Comparison of ENCODE assay signal across 13 mouse cellular contexts in genomic region chr8:120411059-120411458, GRCm38 (mm10).
DNase-seq lines count a peak whose midpoint lies in the region; ATAC-seq lines count a peak whose summit lies in the region.
"Had no signal": no experiment of that assay in that cellular context is flagged by ENCODE, and none has a peak within 500 bp of the region (broad histone marks: within the 10 kb centered on the region; RNA-seq: fewer than 3 reads in every experiment).

No protein-coding gene starts in this region.

- no peak overlapping the region for H3K4me2 ChIP-seq in hindbrain, embryonic 14.5 days (replicated peaks)
- no peak overlapping the region for H3K4me2 ChIP-seq in midbrain, embryonic 14.5 days (ENCODE audit: low read length)
- H3K4me2 ChIP-seq: embryonic facial prominence, embryonic 13.5 days; liver, embryonic 15.5 days had no signal

- no peaks in the 10 kb centered on the region for H3K9me3 ChIP-seq in hindbrain, embryonic 14.5 days (ENCODE audit: control insufficient read depth, low read length)
- H3K9me3 ChIP-seq in midbrain, embryonic 14.5 days (ENCODE audit: control insufficient read depth, low read length), result no peaks in the 10 kb centered on the region
- H3K9me3 ChIP-seq: embryonic facial prominence, embryonic 13.5 days; liver, embryonic 15.5 days had no signal

- no peak overlapping the region for H3K4me3 ChIP-seq in hindbrain, embryonic 14.5 days (replicated peaks; ENCODE audit: low read length)
- no peak overlapping the region for H3K4me3 ChIP-seq in midbrain, embryonic 14.5 days (replicated peaks; ENCODE audit: low read depth, low read length)
- H3K4me3 ChIP-seq: embryonic facial prominence, embryonic 13.5 days; liver, embryonic 15.5 days had no signal

- DNase-seq in retina, postnatal 1 day, result peak; percentile 47
- no peak for DNase-seq in retina, embryonic 14.5 days (ENCODE audit: low spot score)
- DNase-seq in hindbrain, embryonic 14.5 days (ENCODE audit: low spot score), result no peak
- peak; percentile 57 for DNase-seq in midbrain, embryonic 14.5 days
- DNase-seq in spleen, postnatal 14 days (ENCODE audit: low spot score in 2 of 2), result no peak
- DNase-seq in ovary, postnatal 10 days (ENCODE audit: low spot score), result no peak
- DNase-seq in adrenal gland, adult 2 months, result no peak
- DNase-seq: adrenal gland, postnatal 25 days; cerebellum, postnatal 36 days; kidney, postnatal 14 days; lung, postnatal 36 days had no signal

- 25% methylated on average over 14 of the region's 14 CpGs for WGBS in hindbrain, embryonic 14.5 days
- 19% methylated on average over 14 of the region's 14 CpGs for WGBS in midbrain, embryonic 14.5 days

- H3K36me3 ChIP-seq in hindbrain, embryonic 14.5 days (replicated peaks; ENCODE audit: control insufficient read depth, insufficient read depth), result no peaks in the 10 kb centered on the region
- H3K36me3 ChIP-seq in midbrain, embryonic 14.5 days (ENCODE audit: control insufficient read depth, insufficient read depth, low read length), result no peaks in the 10 kb centered on the region
- H3K36me3 ChIP-seq: embryonic facial prominence, embryonic 13.5 days; liver, embryonic 15.5 days had no signal

- peaks cover 63% of the 10 kb centered on the region for H3K4me1 ChIP-seq in hindbrain, embryonic 14.5 days (replicated peaks; ENCODE audit: control insufficient read depth, insufficient read depth, low read length)
- H3K4me1 ChIP-seq in midbrain, embryonic 14.5 days (ENCODE audit: control insufficient read depth, insufficient read depth, low read length), result peaks cover 68% of the 10 kb centered on the region

- no peaks in the 10 kb centered on the region for H3K27me3 ChIP-seq in hindbrain, embryonic 14.5 days (ENCODE audit: control insufficient read depth, insufficient read depth, low read length)
- H3K27me3 ChIP-seq in midbrain, embryonic 14.5 days (ENCODE audit: control insufficient read depth, insufficient read depth, low read length), result no peaks in the 10 kb centered on the region
- H3K27me3 ChIP-seq: embryonic facial prominence, embryonic 13.5 days had no signal

- peak; percentile 35; the same call in 1 of the 2 replicates for ATAC-seq in hindbrain, embryonic 14.5 days (ENCODE audit: low FRiP score)
- ATAC-seq in midbrain, embryonic 14.5 days (ENCODE audit: low FRiP score, low TSS enrichment), result no peak

- no peak overlapping the region for H3K27ac ChIP-seq in hindbrain, embryonic 14.5 days
- H3K27ac ChIP-seq in midbrain, embryonic 14.5 days (replicated peaks; ENCODE audit: low read depth, low read length), result peak overlapping the region; percentile 60
- H3K27ac ChIP-seq: embryonic facial prominence, embryonic 13.5 days; liver, embryonic 15.5 days had no signal

- H3K9ac ChIP-seq in hindbrain, embryonic 14.5 days, result 0 out of 2 replicates have a peak overlapping the region, but pooled peaks have one; percentile 2
- H3K9ac ChIP-seq in midbrain, embryonic 14.5 days (replicated peaks; ENCODE audit: low read length), result peak overlapping the region; percentile 26; the same call in 1 of the 2 replicates
- H3K9ac ChIP-seq: embryonic facial prominence, embryonic 13.5 days; liver, embryonic 15.5 days had no signal

Comparison
In these comparisons a context has a peak if more than half of its experiments do, and no peak if none do; other contexts are left out.
1. DNase-seq: peak in retina, postnatal 1 day (single experiment) and midbrain, embryonic 14.5 days (single experiment); none in retina, embryonic 14.5 days (single experiment), hindbrain, embryonic 14.5 days (single experiment), spleen, postnatal 14 days (0 of 2), ovary, postnatal 10 days (single experiment) and adrenal gland, adult 2 months (single experiment).